Mouse (Mus musculus) spleen, adult 2 months (tissue): Measurements from ENCODE around the gene Ucn2. TPM values are rescaled to one million over a fixed set of nuclear protein-coding genes. Genes with fewer than 3 reads are reported as not detected.
A peak's percentile ranks its signal among the peaks of the same experiment; 100 is the strongest.

Source experiments
- DNase-seq, 2 experiments: peaks; one replicate each; pipeline versions ENCODE4 v3.0.0 to v3.0.0-alpha.2; 2012 to 2021; ENCODE audit warnings: low spot score in 2 of 2, low read depth in 1 of 2
- H3K27ac ChIP-seq: fragments of 200-500 bp; 2 replicates; pipeline ENCODE4 v1.5.1; 2012; ENCODE audit warnings: low read length, inconsistent platforms; ENCODE audit not compliant: insufficient read depth
- H3K27me3 ChIP-seq: fragments of 200-500 bp; 2 replicates; pipeline ENCODE4 v1.6.1; 2012; ENCODE audit warnings: mild to moderate bottlenecking, moderate library complexity, low read length, inconsistent platforms; ENCODE audit not compliant: control insufficient read depth, insufficient read depth
- H3K36me3 ChIP-seq: fragments of 200-500 bp; 2 replicates; pipeline ENCODE4 v1.6.1; 2012; ENCODE audit warnings: mild to moderate bottlenecking, low read length, inconsistent platforms; ENCODE audit not compliant: control insufficient read depth, insufficient read depth
- H3K4me1 ChIP-seq: fragments of 200-500 bp; 2 replicates; pipeline ENCODE4 v1.6.1; 2011; ENCODE audit warnings: inconsistent platforms; ENCODE audit not compliant: control insufficient read depth, insufficient read depth, insufficient read length
- H3K4me3 ChIP-seq: fragments of 200-500 bp; 2 replicates; pipeline ENCODE4 v1.5.1; 2011; ENCODE audit warnings: mild to moderate bottlenecking, inconsistent platforms; ENCODE audit not compliant: insufficient read depth, insufficient read length; ENCODE audit errors: extremely low read depth
- CTCF ChIP-seq: fragments of 200-500 bp; IDR thresholded peaks from 2 replicates; pipeline ENCODE4 v1.5.1; 2011; ENCODE audit warnings: mild to moderate bottlenecking, inconsistent platforms; ENCODE audit not compliant: insufficient read depth, insufficient read length, insufficient replicate concordance; ENCODE audit errors: extremely low read depth
- POLR2A ChIP-seq: fragments of 200-500 bp; IDR thresholded peaks from 2 replicates; pipeline ENCODE4 v1.6.1; 2011; ENCODE audit warnings: low read depth, low read length, inconsistent platforms
- WGBS: fragments of 180-500 bp; shearing (Covaris S2); methylation state at CpG from one replicate; pipeline ENCODE4 v1.1.7; 2018; 5-methylcytosine and 5-hydroxymethylcytosine counted together
- polyA plus RNA-seq: library from polyadenylated mRNA; depleted of rRNA; stranded (reverse); fragments of >200 nt; gene quantifications from 2 replicates; pipeline ENCODE4 v1.2.3, GENCODE M21; 2012

Ucn2 gene
- polyA plus RNA-seq, 1 experiment, result 0.92 TPM

DNA sequence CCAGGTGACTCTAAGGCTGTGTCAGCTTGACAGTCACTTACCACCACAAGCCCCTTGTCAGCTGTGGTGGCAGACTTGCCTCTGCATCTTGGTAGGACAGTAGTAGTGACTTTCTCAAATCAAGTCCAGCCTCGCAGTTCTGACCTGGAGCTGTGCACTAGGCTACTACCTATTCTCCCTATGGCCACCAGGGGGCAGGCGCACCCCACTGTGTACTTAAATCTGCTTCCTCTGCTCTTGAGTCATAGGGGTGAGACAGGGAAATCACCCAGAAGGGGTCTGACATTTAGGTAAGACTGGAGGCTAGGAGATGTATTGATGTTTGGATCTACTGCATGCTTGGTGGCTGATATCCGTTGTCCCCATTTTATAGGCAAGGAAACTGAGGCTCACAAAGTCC lies 14.9 kb downstream of the Ucn2 start:
- H3K4me3 ChIP-seq, result no peak overlapping the region
- TF ChIP-seq CTCF (peak; percentile 89; the same call in 1 of the 2 replicates), POLR2A (no peak)
- peaks cover 6% of the 10 kb centered on the region; the same call in 1 of the 2 replicates for H3K4me1 ChIP-seq
- no peak overlapping the region for H3K27ac ChIP-seq
- no peaks in the 10 kb centered on the region for H3K27me3 ChIP-seq
- H3K36me3 ChIP-seq, result no peaks in the 10 kb centered on the region
- peak in 1 of 2 experiments; percentile 68 for DNase-seq
- 12% methylated on average over 3 of the region's 3 CpGs for WGBS

DNA sequence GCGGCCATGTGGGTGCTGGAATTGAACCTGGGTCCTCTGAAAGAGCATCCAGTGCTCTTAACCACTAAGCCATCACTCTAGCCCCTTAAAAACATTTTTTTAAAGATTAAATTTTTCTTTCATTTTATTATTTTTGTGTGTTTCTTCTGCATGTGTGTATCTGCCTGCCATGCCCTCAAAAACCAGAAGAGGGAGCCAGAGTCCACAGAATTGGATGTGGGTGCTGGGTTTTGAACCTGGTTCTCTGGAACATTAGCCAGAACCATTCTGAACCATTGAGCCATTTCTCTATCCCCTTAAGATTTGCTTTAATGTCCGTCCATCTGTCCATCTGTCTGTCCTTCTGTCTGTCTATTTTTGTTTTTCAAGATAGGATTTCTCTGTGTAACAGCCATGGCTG lies 17.4 kb downstream of the Ucn2 start:
- TF ChIP-seq POLR2A (no peak), CTCF (peak; percentile 86; the same call in 1 of the 2 replicates)
- Histone ChIP-seq H3K36me3 (no peaks in the 10 kb centered on the region), H3K27ac (no peak overlapping the region), H3K4me1 (peaks cover 6% of the 10 kb centered on the region; the same call in 1 of the 2 replicates), H3K27me3 (no peaks in the 10 kb centered on the region), H3K4me3 (no peak overlapping the region)
- peak in 1 of 2 experiments; percentile 50 for DNase-seq
- WGBS, result 66% methylated on average over 2 of the region's 2 CpGs

DNA sequence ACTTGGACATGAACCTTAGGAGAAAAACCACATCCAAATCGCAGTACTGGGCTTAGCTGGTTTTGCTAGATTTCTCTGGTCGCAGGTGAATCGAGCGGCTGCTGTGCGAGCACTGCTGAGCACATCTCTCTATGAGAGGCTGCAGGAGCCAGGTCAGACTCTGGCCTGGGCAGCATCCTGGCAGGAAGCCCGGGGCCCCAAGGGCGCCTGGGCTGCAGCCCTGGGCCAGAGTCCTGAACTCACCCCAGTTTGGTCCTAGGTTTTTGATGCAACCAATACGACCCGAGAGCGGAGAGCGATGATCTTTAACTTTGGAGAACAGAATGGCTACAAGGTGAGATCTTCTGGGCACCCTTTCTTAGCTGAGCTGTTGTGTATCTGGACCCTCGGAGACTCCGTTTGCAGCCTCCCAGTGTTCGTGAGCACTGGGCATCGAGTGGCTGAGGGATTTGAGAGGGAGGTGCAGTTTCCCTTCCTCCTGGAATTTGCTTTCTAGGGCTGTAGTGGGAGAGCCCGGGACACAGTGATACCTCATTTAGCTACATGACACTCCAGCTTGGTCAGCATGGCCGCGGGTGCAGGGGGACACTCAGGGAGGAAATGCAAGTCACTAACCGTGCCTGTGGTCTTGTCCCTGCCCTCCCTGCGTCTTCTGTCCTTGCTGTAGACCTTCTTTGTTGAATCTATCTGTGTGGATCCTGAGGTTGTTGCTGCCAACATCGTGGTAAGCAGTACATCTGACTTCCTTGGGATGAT lies 21.4 kb downstream of the Ucn2 start:
- no peak for DNase-seq
- Histone ChIP-seq H3K4me3 (no peak overlapping the region), H3K27me3 (no peaks in the 10 kb centered on the region), H3K36me3 (peaks cover 2% of the 10 kb centered on the region; the same call in 1 of the 2 replicates), H3K27ac (no peak overlapping the region), H3K4me1 (0 out of 2 replicates have a peak, but pooled peaks cover 3% of the 10 kb centered on the region)
- 85% methylated on average over 21 of the region's 21 CpGs for WGBS
- TF ChIP-seq CTCF (no peak), POLR2A (no peak)

DNA sequence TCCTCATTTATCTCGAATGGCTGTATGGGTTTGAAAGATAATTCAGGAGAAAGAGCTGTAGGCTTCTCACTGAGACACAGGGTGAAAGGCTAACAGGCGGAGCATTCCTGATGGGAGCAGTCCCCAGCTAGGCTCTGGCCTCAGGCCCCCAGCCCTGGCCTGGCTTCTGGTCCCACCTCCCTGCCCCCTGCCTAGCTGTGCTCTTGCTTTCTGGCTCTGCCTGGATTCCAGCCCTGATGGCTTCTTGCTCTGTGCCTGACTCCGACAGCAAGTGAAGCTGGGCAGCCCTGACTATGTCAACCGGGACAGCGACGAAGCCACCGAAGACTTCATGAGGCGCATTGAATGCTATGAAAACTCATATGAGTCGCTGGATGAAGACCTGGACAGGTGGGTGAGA lies 22.3 kb downstream of the Ucn2 start:
- H3K27ac ChIP-seq, result no peak overlapping the region
- peaks cover 2% of the 10 kb centered on the region; the same call in 1 of the 2 replicates for H3K36me3 ChIP-seq

DNA sequence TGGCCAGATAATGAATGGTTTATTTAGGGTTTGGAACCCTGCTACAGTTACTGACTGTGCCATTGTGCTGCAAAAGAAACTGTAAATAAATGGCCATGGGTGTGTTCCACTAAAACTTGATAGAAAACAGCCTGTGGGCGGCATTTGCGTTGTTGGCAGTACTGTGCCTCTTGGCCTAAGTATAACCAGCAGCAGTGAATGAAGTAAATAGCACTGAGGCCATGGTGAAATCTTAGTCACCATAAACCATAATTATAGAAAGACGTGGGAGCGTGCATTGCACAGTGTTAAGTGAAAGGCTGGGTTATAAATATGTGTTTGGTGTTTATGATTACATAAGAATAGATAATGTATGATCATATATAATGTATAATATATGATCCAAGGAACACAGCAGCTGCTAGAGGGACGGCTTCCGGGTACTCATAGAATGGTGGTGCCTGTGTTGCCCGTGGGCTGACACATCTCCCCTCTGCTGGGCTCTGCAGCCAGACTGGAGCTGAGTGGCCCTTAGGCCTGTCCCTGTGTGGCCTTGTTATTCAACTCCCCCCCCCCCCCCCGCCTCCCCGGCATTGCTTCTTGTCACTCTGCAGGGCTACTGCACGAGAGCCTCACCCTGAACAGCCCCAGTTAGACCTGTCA lies 23.3 kb downstream of the Ucn2 start:
- Histone ChIP-seq H3K36me3 (peaks cover 2% of the 10 kb centered on the region; the same call in 1 of the 2 replicates), H3K4me1 (0 out of 2 replicates have a peak, but pooled peaks cover 3% of the 10 kb centered on the region), H3K27ac (no peak overlapping the region), H3K4me3 (no peak overlapping the region), H3K27me3 (no peaks in the 10 kb centered on the region)
- DNase-seq, result no peak
- TF ChIP-seq POLR2A, result no peak
- no peak for TF ChIP-seq CTCF
- 66% methylated on average over 10 of the region's 10 CpGs for WGBS

More for the DNA sequence above, 22.3 kb downstream of the Ucn2 start:
- Histone ChIP-seq H3K4me1 (0 out of 2 replicates have a peak, but pooled peaks cover 3% of the 10 kb centered on the region), H3K27me3 (no peaks in the 10 kb centered on the region), H3K4me3 (no peak overlapping the region)
- no peak for DNase-seq
- TF ChIP-seq POLR2A (no peak), CTCF (no peak)
- WGBS, result 92% methylated on average over 9 of the region's 9 CpGs

DNA sequence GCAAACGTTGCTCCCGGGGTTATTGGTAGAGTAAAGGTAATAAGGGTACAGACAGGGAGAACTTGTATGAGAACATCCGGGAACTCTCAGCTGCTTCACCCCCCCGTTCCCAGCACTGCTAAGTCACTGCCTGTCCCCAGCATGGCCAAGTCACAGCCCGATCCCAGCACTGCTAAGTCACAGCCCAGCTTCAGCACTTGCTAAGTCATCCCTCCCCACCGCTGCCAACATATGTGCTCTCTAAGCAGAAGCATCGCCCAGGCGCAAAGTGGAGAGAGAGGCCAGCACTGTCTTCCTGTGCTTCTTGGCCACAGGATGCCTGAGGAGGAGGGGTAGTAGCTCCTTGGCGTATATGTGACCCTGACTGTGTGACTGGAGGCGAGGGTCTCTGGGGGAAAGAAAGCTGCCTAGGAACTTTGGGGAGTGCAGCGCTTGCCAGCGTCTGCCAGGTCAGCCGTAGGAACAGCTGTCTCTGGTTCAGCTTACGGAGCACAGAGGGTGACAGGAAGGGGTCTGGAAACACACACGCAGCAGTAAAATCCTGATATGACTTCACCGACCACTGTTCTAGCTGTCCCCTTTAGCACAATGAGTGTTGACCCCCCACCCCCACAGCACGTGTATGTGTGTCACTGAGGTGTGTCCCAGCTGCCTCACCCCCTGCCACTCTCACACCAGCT lies 24.0 kb downstream of the Ucn2 start:
- Histone ChIP-seq H3K36me3 (peaks cover 2% of the 10 kb centered on the region; the same call in 1 of the 2 replicates), H3K27ac (no peak overlapping the region), H3K4me1 (0 out of 2 replicates have a peak, but pooled peaks cover 3% of the 10 kb centered on the region), H3K27me3 (no peaks in the 10 kb centered on the region), H3K4me3 (no peak overlapping the region)
- DNase-seq, result no peak
- no peak for TF ChIP-seq POLR2A
- TF ChIP-seq CTCF, result no peak
- WGBS, result 22% methylated on average over 17 of the region's 17 CpGs
